Mouse (Mus musculus): Measurements from ENCODE around the gene Serpinb9f. TPM values are rescaled to one million over a fixed set of nuclear protein-coding genes. Genes with fewer than 3 reads are reported as not detected.
"Not testable (repeated sequence)": the region's sequence is repeated elsewhere in the genome, so short reads cannot be mapped to it uniquely, and the experiment has no call there.

Serpinb9f gene
- not detected for total RNA-seq (2021)

- DNase-seq: not testable (repeated sequence)
Measured at GRCm38 (mm10) chr13:33323777-33324176, at the start of gene Serpinb9f. Gene Serpinb9f, plus strand, starts transcription at chr13:33324077.

- not testable (repeated sequence) for DNase-seq
Measured at GRCm38 (mm10) chr13:33308631-33309030, 15.2 kb upstream of the Serpinb9f start.

DNA sequence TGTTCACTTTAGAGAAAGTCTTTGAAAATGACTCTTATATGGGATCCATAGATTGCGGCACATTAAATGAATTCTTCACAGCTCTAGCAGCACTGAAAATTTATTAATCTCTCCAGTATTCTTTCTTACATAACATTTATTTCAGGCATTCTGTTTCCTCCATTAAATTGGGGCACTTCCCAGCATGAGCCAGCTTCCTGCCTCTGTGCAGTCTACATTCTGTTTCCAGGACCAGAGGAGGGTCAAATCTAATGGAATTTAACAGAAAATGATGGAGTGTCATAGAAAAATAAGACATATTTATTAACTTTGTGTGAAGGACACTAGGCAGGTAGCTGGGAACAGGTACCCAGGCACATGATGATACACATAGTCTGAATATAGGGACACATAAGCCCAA lies 32.8 kb downstream of the Serpinb9f start:
- not testable (repeated sequence) for DNase-seq

Other genes with a start within 250 kb of the Serpinb9f start
- gene Serpinb1b, start 245.5 kb upstream of the Serpinb9f start, total RNA-seq (2021): under 1 TPM; 0.66 to 0.72 TPM
- gene Serpinb9c, start 164.3 kb upstream of the Serpinb9f start, total RNA-seq (2021): not detected
- gene Serpinb9d, start 131.1 kb upstream of the Serpinb9f start, total RNA-seq (2021): not detected
- gene Serpinb9e, start 74.5 kb upstream of the Serpinb9f start, total RNA-seq (2021): not detected
- gene Gm11397, start 71.7 kb downstream of the Serpinb9f start, total RNA-seq (2021): not detected
- not detected for gene Serpinb9g, start 160.7 kb downstream of the Serpinb9f start, total RNA-seq (2021)